Mouse (Mus musculus): ENCODE data around the gene Rdh12.

Gene Rdh12

GRCm38 (mm10) chr12:79248110-79248509, 39.4 kb downstream of the Rdh12 start:
- ATAC-seq (ENCODE audit: insufficient number of reproducible peaks, low FRiP score, low TSS enrichment), result no peak

GRCm38 (mm10) chr12:79253294-79254053, 44.8 kb downstream of the Rdh12 start:
- ATAC-seq (ENCODE audit: insufficient number of reproducible peaks, low FRiP score, low TSS enrichment), result no peak

- ATAC-seq (ENCODE audit: insufficient number of reproducible peaks, low FRiP score, low TSS enrichment), result no peak
Measured at GRCm38 (mm10) chr12:79254975-79255374, 46.3 kb downstream of the Rdh12 start.

GRCm38 (mm10) chr12:79260154-79260553, 51.4 kb downstream of the Rdh12 start:
- ATAC-seq (ENCODE audit: insufficient number of reproducible peaks, low FRiP score, low TSS enrichment), result no peak

- no peak for ATAC-seq (ENCODE audit: insufficient number of reproducible peaks, low FRiP score, low TSS enrichment)
Measured at GRCm38 (mm10) chr12:79261035-79261434, 52.3 kb downstream of the Rdh12 start.

Data from cerebellum, adult (tissue).